Mouse (Mus musculus) T-helper 1 cell (primary cell): ENCODE measurements at regions not wholly inside any gene's neighbourhood (a gene's known extent, or its start where the extent isn't known, plus 50 kb on each side); places are given as distances from the start of the nearest gene placed in this dataset.

Source experiments
- in situ Hi-C: fragments of 300-600 bp; cut with MboI, MseI; formaldehyde crosslinking; loops from one replicate; pipeline ENCODE4 v1.15.1; 2025; ENCODE audit warnings: high pct_unique_total_duplicates

DNA sequence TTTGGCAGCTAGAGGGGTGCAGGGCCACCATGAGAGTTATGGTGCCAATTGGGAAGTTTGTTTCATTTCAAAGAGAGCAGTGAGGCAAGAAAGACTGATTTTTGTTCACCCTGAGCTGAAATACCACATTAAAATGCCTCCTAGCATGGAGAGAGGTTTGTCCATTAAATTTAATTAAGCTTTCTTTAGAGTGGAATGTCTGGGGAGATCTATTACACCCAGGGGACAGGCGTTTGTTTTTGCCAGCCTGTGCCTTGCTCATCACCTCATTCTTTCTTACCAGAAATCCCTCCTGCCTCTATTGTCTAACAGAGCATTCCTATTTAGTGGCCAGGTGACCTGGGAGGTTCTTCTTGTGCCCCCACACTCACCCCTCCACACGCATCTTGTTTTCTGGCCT, 55.2 kb upstream of the Rcn1 start:
- in situ Hi-C loops, result no loop called here

DNA sequence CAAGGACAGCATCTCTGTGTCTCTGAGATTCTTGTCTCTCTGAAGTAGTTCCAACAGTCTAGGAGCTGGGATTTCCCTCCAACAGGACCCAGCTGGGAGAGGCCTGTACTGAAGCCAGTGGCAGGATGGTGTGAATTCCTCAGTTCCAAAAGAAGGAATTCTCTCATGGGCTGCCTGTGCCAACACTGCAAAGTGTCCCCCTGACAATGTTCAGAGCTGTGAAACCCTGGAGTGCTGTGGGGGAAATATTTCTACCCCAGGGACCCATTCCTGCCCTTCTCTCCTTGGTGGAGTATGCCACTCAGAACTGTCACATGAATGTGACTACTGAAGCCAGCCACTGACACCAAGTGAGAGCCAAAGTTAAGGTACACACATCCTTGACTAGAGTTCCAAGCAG, 55.7 kb upstream of the Rcn1 start:
- in situ Hi-C loops, result no loop called here

DNA sequence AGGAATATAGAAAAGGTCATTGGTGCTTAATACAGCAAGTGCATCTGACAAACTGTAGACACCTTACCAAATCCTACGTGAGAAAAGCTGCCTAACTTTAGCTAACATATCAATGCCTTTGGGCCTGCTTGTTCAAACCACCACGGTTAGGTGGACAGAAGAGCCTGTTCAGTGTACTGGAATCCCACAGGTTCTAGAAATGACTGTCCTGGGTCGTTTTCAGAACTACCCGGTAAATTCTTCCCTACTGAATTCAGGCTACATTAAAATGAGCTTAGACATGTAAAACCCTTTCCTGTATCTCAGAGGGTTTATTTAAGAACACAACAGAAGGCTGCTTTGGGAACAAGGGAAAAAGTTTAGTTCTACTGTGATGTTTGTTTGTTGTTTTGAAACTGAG, 59.5 kb upstream of the Rcn1 start:
- in situ Hi-C loops, result no loop called here

DNA sequence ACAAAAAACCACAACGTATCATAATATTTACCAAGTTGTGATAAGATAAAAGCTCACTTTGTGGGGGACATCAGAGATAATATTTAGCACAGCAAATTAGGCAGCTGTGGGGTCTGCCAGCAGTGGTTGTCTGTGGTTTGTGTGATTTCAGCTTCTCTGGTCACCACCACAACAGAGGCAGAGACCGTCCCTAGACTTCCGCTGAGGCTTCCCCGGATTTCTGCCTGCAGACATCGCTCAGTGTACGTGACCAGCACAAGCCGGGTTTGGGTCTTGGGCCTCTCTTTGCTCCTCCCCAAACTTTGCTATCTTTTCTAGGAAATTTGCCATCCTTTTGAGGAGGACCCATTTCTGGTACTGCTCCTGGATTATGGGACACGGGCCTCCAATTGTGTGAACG, 60.4 kb upstream of the Rcn1 start:
- in situ Hi-C loops, result no loop called here

DNA sequence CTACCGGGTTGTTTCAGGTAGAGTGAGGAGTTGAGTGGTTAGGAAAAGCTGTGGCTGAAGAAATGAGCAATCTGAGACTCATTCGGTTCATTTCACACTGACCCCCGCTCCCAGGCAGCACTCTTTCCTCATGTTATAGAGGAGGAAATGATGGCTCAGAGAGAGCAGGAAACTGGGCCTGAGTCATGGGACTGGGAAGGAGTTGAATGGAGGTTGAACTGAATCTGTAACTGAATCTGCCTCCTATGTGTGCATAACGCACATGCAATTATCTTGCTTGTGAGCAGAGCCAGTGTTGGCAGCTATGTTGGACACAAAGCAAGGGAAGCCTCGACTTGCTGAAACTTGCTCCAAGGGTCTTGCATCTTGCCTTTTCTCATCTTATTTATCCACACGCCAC, 66.5 kb upstream of the Rcn1 start:
- in situ Hi-C loops, result no loop called here

DNA sequence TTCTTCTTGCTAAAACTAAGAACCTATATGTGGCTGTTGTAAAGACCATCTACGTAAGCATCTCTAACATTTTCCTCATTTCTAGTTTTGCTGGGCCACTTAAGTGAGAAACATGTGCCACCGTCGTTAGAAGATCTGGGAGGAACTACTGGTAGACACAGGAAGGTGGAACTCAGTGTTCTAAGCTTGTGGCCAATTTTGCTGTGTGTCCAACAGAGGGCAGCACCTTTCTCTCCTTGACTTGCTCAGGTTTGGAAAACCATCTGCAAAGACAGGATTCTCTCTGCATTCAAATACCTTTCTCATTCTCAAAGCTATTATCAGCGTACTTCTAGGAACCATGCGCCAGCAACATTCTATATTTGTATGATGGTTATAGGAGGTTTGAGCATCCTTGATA, 69.8 kb upstream of the Rcn1 start:
- in situ Hi-C loops, result no loop called here

DNA sequence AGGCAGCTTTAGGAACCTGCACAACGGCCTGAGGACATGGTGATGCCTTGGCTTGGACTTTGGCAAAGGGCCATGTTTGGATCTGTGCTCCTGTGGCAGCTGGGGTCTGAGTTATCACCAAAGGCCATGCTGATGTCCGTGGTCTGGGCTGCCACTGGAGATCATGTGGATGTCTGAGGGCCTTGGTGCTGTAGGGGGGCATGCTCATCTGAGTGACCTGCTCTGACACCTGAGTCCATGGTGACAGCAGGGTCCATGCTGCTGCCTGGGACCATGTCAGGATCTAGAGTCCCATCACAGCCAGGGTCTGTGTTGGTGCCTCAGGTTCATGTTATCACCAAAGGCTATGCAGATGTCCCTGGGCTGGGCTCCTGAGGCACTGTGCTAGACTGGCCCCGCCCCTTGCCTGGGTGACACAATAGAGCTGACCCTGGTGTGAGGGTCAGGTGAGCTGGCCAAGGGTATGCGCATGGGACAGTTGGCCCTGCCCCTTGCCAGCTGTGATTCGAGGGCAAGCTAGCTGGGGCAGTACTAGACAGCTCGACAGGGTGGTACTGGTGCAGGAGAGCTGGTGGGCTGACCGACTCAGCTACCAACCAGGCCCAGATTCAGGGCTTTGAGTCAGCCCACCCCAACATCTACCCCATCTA, 77.0 kb upstream of the Rcn1 start:
- in situ Hi-C loops, result no loop called here

DNA sequence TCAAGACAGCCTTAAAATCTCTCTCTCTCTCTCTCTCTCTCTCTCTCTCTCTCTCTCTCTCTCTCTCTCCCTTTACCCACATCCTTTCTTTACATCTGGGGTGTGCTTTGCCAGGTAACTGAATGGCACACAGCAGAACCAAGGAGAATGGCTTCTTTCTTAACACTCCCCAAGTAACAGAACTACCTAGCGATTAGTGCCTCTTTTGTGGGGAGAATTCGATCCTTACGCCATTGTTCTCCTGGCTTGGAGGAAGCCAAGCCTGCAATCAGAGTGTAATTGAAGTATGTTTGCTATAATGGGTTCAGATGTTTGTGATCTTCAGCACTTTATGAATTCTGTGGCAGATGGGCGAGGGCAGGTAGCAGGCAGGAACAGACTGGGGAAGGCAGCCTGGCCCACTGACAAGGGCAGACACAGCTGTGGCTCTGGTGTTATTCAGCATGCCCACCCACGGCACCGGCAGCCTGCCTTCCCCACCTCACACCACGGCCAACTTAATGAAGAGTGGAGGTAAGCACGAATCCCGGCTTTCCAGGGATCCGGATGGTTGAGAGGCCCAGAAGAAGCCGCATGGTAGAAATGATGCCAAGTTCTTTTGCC, 83.0 kb upstream of the Rcn1 start:
- in situ Hi-C loops, result no loop called here

DNA sequence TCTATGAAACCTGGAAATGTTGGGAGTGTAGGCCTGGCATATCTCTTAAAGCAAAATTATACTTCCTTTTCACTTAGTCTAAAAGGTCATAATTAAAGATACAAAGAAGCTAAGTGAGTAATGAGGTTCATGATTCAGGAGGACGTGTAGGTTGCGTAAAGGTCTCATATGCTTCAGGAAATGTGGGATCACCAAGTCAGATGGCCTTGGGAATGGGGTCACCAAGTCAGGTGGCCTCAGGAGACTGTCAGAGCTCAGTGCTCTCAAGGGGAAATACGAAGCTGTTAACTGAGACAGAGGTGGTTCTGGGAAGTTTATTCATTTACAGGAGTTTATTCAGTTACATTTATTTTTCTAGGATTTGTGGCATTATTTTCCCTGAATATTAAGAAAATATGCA, 85.4 kb upstream of the Rcn1 start:
- in situ Hi-C loops, result no loop called here

DNA sequence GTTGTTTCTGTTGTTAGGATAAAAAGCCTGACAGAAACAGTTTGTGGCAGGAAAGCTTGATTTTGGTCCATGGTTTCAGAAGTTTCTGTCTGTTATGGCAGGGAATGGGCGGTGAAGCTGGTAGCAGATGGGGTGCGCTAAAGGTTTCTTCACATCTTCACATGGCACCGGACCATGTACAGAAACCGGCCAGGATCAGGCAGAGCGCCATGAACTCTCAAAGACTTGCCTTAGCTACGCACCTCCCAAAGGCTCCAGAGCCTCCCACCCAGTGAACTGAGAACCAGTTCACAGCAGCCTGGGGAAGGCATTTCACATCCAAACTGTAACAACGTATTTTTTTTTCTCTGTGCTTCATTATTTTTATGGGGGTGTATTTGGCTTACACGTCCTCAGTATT, 86.2 kb upstream of the Rcn1 start:
- in situ Hi-C loops, result no loop called here

DNA sequence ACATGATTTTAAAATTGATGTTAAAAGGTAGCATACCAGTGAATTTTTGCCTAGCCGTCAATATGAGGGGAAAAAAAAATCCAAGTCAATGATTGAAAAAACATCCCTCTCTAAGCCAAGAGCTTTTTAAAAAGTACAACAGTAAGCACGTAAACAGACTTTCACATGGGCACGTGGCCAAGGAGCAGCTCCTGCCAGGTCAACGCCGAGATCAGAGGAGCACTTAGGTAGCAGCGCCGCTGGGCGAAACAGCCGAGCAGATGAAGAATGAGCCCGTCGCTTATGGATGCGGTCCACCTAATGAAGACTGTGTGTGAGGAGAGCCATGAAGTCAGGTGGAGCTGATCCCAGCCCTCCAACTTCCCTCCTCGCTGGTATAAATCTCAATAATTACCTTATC, 96.7 kb upstream of the Rcn1 start:
- in situ Hi-C loops, result no loop called here

DNA sequence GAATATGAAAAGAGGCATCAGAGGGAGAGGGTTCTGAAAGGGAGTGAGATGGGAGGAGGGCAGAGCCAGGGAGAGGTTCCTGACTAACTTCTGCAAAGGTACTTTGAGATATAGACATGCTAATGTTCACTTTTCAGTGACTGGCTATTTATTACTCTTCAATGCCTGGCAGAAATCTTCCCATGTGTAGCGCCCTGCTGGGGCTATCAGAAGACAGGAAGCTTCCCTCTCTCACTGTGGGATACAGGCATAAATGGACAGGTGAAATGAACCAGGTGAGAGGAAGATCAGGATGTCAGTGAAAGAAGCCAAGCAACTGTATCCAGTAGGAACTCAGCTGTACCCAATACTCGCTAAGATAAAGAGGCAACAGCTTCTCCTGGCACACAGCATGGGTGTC, 105.1 kb upstream of the Rcn1 start:
- in situ Hi-C loops, result loop anchor here (25.0 kb wide), 1 partner anchor 583 kb away; no protein-coding TSS in a partner anchor

DNA sequence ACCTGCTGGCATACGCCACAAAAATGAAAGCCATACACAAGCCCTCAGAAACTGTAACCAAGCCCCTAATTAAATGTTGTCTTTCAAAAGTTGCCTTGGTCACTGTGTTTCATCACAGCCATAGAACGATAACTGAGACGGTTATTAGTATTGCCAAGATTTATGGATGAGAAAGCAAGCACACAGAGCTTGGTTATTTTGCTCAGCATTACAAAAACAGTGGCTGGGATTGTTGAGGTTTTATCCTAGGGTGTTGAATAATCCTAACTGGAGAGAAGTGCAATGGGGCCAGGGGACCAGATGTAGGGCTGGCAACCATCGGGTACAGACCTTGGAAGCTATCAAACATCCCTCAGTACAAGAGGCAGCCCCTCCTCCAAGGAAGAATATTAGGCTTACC, 106.4 kb upstream of the Rcn1 start:
- in situ Hi-C loops, result loop anchor here (25.0 kb wide), 1 partner anchor 582 kb away; no protein-coding TSS in a partner anchor

DNA sequence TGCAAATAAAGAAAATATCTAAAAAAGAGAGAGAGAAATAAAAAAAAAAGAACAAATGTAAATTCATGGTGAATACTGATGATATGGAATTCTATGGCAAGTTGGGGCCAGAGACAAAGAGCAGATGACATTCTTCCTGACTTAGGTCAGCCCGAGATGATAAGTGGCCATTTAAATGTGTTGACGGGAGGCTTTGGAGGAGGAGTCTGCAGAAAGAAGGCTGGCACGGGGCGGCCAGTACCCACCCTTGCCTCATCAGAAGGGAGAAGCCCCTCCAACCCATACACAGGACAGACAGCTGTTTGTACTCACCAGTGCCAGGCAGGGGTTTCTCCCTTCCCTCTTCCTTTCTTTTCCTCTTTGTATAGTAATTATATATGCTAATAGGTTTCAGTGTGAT, 108.0 kb upstream of the Rcn1 start:
- in situ Hi-C loops, result loop anchor here (25.0 kb wide), 1 partner anchor 580 kb away; no protein-coding TSS in a partner anchor

DNA sequence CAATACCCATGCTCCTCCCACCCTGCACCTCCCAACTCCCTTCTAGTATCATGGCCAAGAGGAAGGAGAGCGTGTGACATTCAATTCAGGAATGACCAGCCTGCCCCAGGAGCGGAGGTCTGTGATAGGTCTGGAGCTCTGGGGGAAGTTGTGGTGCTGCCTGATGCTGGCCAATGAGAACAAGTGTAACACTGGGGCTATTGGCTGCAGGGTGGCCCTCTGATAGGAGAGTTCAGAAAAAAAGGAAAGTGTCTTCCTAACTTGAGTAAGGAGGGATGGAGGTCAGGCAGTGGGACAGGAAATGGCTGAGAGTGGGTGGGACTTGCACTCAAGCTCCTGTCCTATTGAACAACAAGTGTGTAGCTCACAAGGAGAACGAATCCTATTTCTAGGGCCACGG, 111.7 kb upstream of the Rcn1 start:
- in situ Hi-C loops, result loop anchor here (25.0 kb wide), 1 partner anchor 576 kb away; no protein-coding TSS in a partner anchor

DNA sequence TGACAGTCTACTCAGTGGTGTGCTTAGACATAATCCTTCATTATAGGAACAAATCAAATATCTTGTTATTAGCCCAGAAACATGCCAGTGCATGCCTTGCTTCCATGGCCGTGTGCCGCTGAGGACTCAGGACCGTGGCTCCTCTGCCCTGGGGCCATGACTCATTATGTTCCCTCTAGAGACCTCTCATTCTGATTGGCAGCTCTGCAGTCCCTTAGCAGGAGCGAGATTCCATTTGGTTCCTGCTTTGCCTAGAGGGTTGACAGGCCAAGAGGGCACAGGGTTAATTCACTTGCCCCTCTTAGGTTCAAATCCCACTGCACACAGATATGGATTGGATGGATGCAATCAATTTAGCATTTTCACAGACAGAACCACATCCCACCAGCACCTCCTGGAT, 112.6 kb upstream of the Rcn1 start:
- in situ Hi-C loops, result loop anchor here (25.0 kb wide), 1 partner anchor 576 kb away; no protein-coding TSS in a partner anchor

DNA sequence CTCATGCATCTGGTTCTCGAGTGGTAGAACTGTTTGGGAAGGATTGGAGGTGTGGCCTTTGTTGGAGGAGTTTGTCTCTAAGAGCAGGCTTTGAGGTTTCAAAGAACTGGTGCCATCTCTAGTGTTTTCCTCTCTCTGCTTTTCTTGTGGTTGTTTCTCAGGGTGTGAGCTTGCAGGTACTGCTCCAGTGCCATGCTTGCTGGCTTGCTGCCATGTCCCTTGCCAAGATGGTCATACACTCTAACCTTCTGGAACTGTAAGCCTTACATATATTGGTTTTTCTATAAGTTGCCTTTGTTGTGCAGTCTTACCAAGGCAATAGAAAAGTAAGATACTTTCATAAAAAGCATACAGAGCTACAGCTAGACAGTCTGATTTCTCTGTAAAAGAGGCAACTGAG, 115.1 kb upstream of the Rcn1 start:
- in situ Hi-C loops, result loop anchor here (25.0 kb wide), 1 partner anchor 573 kb away; no protein-coding TSS in a partner anchor

DNA sequence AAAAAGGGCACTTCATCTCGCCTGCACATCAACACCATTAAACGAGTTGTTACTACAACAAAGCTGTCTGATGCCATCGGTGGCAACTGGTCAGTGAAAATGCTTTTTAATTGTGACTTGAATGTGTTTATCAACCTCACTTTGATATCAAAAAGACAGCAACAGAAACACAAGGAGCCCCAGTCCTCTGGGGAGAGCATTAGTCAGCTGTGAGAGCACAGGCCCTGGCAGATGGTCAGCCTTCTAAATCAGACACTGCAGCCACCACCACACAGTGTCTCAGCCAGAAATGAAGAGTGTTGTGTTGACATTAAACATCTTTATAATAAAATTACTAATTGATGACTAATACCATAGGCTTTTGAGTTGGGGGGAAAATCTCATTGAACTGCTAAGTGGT, 115.8 kb upstream of the Rcn1 start:
- in situ Hi-C loops, result loop anchor here (25.0 kb wide), 1 partner anchor 572 kb away; no protein-coding TSS in a partner anchor

DNA sequence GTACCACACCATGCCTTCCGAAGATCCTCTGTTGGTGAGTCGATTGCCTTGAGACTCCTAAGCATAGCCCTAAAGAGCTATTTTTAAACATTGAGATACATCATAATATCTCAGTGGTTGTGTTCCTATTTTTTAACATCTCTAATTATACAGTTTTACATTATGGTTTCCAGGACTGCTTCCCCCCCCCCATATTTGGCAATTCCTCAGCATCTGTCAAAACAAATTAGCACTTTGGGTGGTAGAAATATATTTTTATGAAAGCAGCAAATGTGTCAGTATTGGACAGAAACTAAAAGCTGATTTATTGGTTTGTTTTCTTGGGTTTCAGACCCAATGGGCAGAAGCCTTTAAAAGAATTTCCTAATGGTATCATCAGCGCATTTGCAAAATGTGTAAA, 116.2 kb upstream of the Rcn1 start:
- in situ Hi-C loops, result loop anchor here (25.0 kb wide), 1 partner anchor 572 kb away; no protein-coding TSS in a partner anchor

DNA sequence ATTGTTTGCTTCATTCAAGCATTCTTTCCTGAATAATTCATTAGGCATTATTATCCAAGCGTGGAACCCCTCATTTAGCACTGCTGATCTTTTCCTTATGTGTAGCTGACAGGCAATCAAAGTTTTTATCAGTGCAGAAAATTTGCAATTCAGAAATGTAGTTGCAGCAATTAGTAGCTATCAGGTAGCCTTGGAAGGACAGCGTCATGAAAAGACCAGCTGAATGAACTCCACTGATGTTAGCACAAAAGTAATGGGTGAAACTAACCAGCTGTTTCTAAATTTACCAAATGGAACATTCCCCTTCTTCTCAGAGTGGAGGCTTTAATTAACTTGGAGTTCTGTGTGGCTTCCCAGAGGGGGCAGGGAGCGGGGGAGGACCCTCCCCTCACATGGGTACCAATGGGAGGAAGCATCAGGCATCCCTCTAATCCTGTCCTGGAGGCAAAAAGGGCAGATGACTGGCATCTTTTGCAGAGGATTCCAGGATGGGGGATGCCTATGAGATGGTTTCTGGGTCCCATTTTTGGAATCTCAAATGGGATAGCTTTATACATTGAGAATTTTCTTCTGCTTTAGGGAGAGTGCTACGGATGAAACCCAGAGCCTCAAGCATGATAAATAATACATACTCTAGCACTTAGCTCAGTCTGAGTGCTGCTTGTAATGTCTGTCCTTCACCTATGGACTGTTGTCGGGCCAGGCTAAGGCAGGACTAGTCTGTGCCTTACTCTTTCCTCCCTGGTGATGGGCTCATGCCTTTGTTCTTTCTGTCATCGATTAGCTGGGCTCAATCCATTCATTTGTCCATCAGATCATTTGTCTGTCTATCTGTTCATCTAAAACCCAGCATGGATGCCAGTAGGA, 117.4 kb upstream of the Rcn1 start:
- in situ Hi-C loops, result loop anchor here (25.0 kb wide), 1 partner anchor 571 kb away; no protein-coding TSS in a partner anchor

DNA sequence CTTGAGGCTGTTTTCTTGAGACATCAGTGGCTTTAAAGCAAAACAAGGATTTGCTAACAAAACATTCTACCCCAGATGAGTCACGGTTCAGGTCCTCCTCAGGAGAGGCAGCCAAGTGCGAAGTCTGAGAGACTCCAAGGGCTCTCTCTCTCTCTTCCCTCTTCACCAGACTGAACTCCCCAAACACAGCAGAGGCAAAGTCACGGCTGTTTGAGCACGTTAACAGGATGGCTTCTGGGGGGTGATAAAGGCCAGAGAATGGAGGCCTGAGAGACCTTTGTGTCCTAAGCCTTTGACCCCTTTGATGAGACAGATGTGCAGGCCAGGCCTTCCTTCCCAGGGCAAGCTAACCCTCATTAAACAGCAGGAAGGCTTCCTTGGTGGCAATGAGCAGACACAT, 122.7 kb upstream of the Rcn1 start:
- in situ Hi-C loops, result loop anchor here (25.0 kb wide), 1 partner anchor 565 kb away; no protein-coding TSS in a partner anchor

DNA sequence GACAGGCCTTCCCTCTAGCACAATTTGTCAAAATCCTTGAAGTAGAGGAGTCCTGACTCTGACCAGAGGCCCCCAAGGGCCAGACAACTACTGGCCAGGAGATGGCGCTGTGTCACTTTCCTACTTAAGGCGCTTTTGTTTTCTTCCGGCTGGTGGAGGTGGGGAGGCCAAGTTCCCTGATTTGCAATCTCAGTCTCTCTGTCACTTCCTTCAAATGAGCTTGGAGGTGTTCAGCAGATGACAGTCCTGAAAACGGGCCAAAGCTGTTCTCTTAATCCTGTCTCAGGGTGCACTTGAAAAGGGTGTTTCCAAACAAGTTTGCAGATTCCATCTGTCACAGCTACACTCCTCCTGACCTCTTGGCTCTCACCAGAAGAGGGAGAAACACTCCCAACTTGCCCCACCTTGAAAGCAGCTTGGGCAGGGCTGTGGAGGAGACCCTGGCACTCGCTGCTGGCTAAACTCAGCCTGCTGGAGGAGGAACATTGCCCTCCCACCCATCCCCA, 124.2 kb upstream of the Rcn1 start:
- in situ Hi-C loops, result loop anchor here (25.0 kb wide), 1 partner anchor 564 kb away; no protein-coding TSS in a partner anchor
